Mouse (Mus musculus) CH12.LX (cell line): ENCODE measurements around the gene Ankrd12. TPM values are rescaled to one million over a fixed set of nuclear protein-coding genes. Genes with fewer than 3 reads are reported as not detected.
"Not testable (repeated sequence)": the region's sequence is repeated elsewhere in the genome, so short reads cannot be mapped to it uniquely, and the experiment has no call there.

Experiments
- DNase-seq: peaks from one replicate; pipeline ENCODE4 v3.0.0-alpha.2; 2013; ENCODE audit errors: extremely low read depth
- H3K27ac ChIP-seq: 2 replicates; pipeline ENCODE4 v1.5.1; 2012; ENCODE audit warnings: low read depth, mild to moderate bottlenecking, control low read depth, moderate library complexity; ENCODE audit not compliant: insufficient read depth
- H3K27me3 ChIP-seq: replicated peaks from 2 replicates; pipeline ENCODE3; 2012; ENCODE audit warnings: inconsistent platforms
- H3K36me3 ChIP-seq, 2 experiments: replicated peaks in 1 of 2; 2 replicates each; pipeline versions ENCODE3 to v1.6.1; 2012; ENCODE audit warnings: inconsistent platforms in 1 of 2, low read length in 1 of 2, mild to moderate bottlenecking in 1 of 2, mixed read lengths in 1 of 2, moderate library complexity in 1 of 2; ENCODE audit not compliant: control insufficient read depth in 1 of 2, insufficient read depth in 1 of 2
- H3K4me1 ChIP-seq, 2 experiments: 2 replicates each; pipeline ENCODE4 v1.6.1; 2012; ENCODE audit warnings: inconsistent platforms in 1 of 2, moderate library complexity in 1 of 2; ENCODE audit not compliant: insufficient read depth in 2 of 2, control insufficient read depth in 1 of 2
- H3K4me2 ChIP-seq: 2 replicates; pipeline ENCODE4 v1.6.1; 2012; ENCODE audit warnings: low read depth, mild to moderate bottlenecking, control low read depth; ENCODE audit not compliant: poor library complexity, insufficient read depth, severe bottlenecking
- H3K4me3 ChIP-seq, 3 experiments: fragments of 150-350 bp in 1 of 3; sonication (generic) in 1 of 3; replicated peaks in 1 of 3; 2 replicates each; pipeline versions ENCODE3 to v1.5.1; 2011 to 2012; ENCODE audit warnings: low read depth in 2 of 3, low read length in 2 of 3, mild to moderate bottlenecking in 2 of 3, moderate library complexity in 2 of 3, control low read depth in 1 of 3, improper control_type of control experiment in 1 of 3, inconsistent platforms in 1 of 3, mixed read lengths in 1 of 3; ENCODE audit not compliant: poor library complexity in 1 of 3
- H3K79me2 ChIP-seq: replicated peaks from 2 replicates; pipeline ENCODE4 v1.6.1; 2012; ENCODE audit warnings: mild to moderate bottlenecking, moderate library complexity; ENCODE audit not compliant: control insufficient read depth, poor library complexity, insufficient read depth, severe bottlenecking; ENCODE audit errors: extremely low read depth
- H3K9ac ChIP-seq: 2 replicates; pipeline ENCODE4 v1.6.1; 2012; ENCODE audit warnings: low read depth, mild to moderate bottlenecking, control low read depth, moderate library complexity; ENCODE audit not compliant: insufficient read depth
- H3K9me3 ChIP-seq: replicated peaks from 2 replicates; pipeline ENCODE3; 2012; ENCODE audit warnings: low read length, inconsistent platforms, mixed read lengths
- BHLHE40 ChIP-seq: IDR thresholded peaks from 2 replicates; pipeline ENCODE4 v1.6.1; 2011; ENCODE audit warnings: mild to moderate bottlenecking, low read depth, low read length, improper control_type of control experiment
- CHD2 ChIP-seq: IDR thresholded peaks from 2 replicates; pipeline ENCODE4 v1.6.1; 2011; ENCODE audit warnings: low read length, improper control_type of control experiment
- EP300 ChIP-seq: IDR thresholded peaks from 2 replicates; pipeline ENCODE4 v1.6.1; 2011; ENCODE audit warnings: low read length, improper control_type of control experiment
- GABPA ChIP-seq: IDR thresholded peaks from 2 replicates; pipeline ENCODE4 v1.6.1; 2012; ENCODE audit warnings: low read depth, low read length, improper control_type of control experiment, inconsistent platforms; ENCODE audit not compliant: insufficient replicate concordance
- JUND ChIP-seq: conservative IDR thresholded peaks from 2 replicates; pipeline ENCODE4 v1.6.1; 2011; ENCODE audit warnings: low read depth, low read length, improper control_type of control experiment
- MXI1 ChIP-seq: IDR thresholded peaks from 2 replicates; pipeline ENCODE4 v1.6.1; 2011; ENCODE audit warnings: mild to moderate bottlenecking, low read depth, low read length, improper control_type of control experiment
- NELFE ChIP-seq: IDR thresholded peaks from 2 replicates; pipeline ENCODE4 v1.6.1; 2011; ENCODE audit warnings: low read depth, low read length, improper control_type of control experiment
- PAX5 ChIP-seq: IDR thresholded peaks from 2 replicates; pipeline ENCODE4 v1.6.1; 2012; ENCODE audit warnings: low read length, inconsistent platforms, mixed read lengths
- SMC3 ChIP-seq: IDR thresholded peaks from 2 replicates; pipeline ENCODE4 v1.6.1; 2011; ENCODE audit warnings: low read depth, low read length, improper control_type of control experiment
- ZC3H11A ChIP-seq: IDR thresholded peaks from 2 replicates; pipeline ENCODE4 v1.6.1; 2012; ENCODE audit warnings: low read depth, mild to moderate bottlenecking, inconsistent platforms, low read length, improper control_type of control experiment
- ZNF384 ChIP-seq: IDR thresholded peaks from 2 replicates; pipeline ENCODE4 v1.6.1; 2012; ENCODE audit warnings: low read depth, low read length, improper control_type of control experiment, inconsistent platforms
- dilution Hi-C: fragments of 300-500 bp; cut with MboI; formaldehyde crosslinking; loops from 2 replicates; pipeline ENCODE4 v1.14.3; 2020; ENCODE audit warnings: low sequenced_read_pairs; ENCODE audit not compliant: extremely low pct_unique_long_range_greater_than_20kb, extremely low pct_ligation_motif_present
- in situ Hi-C: fragments of 300-500 bp; cut with MboI; formaldehyde crosslinking; loops from 3 replicates; pipeline ENCODE4 v1.14.3; 2019; ENCODE audit warnings: low sequenced_read_pairs, low pct_ligation_motif_present, low pct_unique_long_range_greater_than_20kb, mixed read lengths
- polyA plus RNA-seq: library from polyadenylated mRNA; unstranded; fragments of >175 nt; gene quantifications from 2 replicates; pipeline ENCODE4 v1.2.1, GENCODE M21; 2012; ENCODE audit warnings: low read depth; ENCODE audit not compliant: insufficient read length
- total RNA-seq, 2 experiments: library from RNA; depleted of rRNA; stranded (reverse); fragments of 300-350 nt in 1 of 2; fragments of >200 nt in 1 of 2; gene quantifications; 2 replicates each; pipeline ENCODE4 v1.2.3; 2012 to 2014

Ankrd12 gene
- total and polyA plus RNA-seq, 3 experiments: 1.6 to 5.6 (median 1.7) TPM

GRCm38 (mm10) chr17:65976720-65977119 lies 100.2 kb downstream of the Ankrd12 start:
- dilution Hi-C loops, H3K27me3 ChIP-seq, H3K9ac ChIP-seq, H3K4me3 ChIP-seq, H3K79me2 ChIP-seq, H3K27ac ChIP-seq, H3K4me1 ChIP-seq, H3K9me3 ChIP-seq, H3K4me2 ChIP-seq, DNase-seq, in situ Hi-C loops: not testable (repeated sequence)
- H3K36me3 ChIP-seq: peaks cover 0 to 12% of the 10 kb centered on the region in 2 experiments

GRCm38 (mm10) chr17:65967751-65968150 lies 109.1 kb downstream of the Ankrd12 start:
- Histone ChIP-seq H3K4me1 (no peaks in the 10 kb centered on the region), H3K4me2 (no peak overlapping the region), H3K79me2 (no peaks in the 10 kb centered on the region), H3K27ac (no peak overlapping the region), H3K9ac (no peak overlapping the region), H3K27me3 (no peaks in the 10 kb centered on the region), H3K36me3 (peaks cover 0 to 4% of the 10 kb centered on the region in 2 experiments), H3K4me3 (no peak overlapping the region), H3K9me3 (no peaks in the 10 kb centered on the region)
- no peak for TF ChIP-seq EP300
- no peak for TF ChIP-seq MXI1
- no peak for TF ChIP-seq BHLHE40
- no peak for DNase-seq
- in situ Hi-C loops: no loop called here
- dilution Hi-C loops: no loop called here

- Histone ChIP-seq H3K4me2 (no peak overlapping the region), H3K4me3 (no peak overlapping the region), H3K27ac (no peak overlapping the region), H3K4me1 (no peaks in the 10 kb centered on the region), H3K9ac (no peak overlapping the region), H3K36me3 (no peaks in the 10 kb centered on the region)
- in situ Hi-C loops (no loop called here), dilution Hi-C loops (no loop called here)
- no peak for DNase-seq
- no peak for TF ChIP-seq MXI1
- TF ChIP-seq SMC3: no peak
- TF ChIP-seq CHD2: no peak
- TF ChIP-seq PAX5: no peak
- TF ChIP-seq GABPA: no peak
- TF ChIP-seq EP300: no peak
- TF ChIP-seq JUND: no peak
- no peak for TF ChIP-seq NELFE
- TF ChIP-seq ZC3H11A: no peak
- TF ChIP-seq ZNF384: no peak
- TF ChIP-seq, all 38 proteins: peak for 0
- peaks cover 4% of the 10 kb centered on the region for H3K9me3 ChIP-seq
- H3K27me3 ChIP-seq: no peaks in the 10 kb centered on the region
- no peaks in the 10 kb centered on the region for H3K79me2 ChIP-seq
Observed at GRCm38 (mm10) chr17:65962263-65962662, 114.6 kb downstream of the Ankrd12 start.
